Mouse (Mus musculus) naive thymus-derived CD4-positive, alpha-beta T cell, adult 2 months (primary cell): Measurements from ENCODE around the gene Gcnt1.

Experiments used
- DNase-seq: peaks from one replicate; pipeline ENCODE4 v3.0.0-alpha.2; 2011; ENCODE audit warnings: low read depth

The Gcnt1 gene

GRCm38 (mm10) chr19:17372701-17373100, at the start of gene Gcnt1:
Gene Gcnt1, minus strand, starts transcription at chr19:17372844.
- no peak for DNase-seq

- no peak for DNase-seq
Observed at GRCm38 (mm10) chr19:17417855-17418254, 45.2 kb upstream of the Gcnt1 start.

GRCm38 (mm10) chr19:17412915-17413459, 40.3 kb upstream of the Gcnt1 start:
- DNase-seq: no peak

GRCm38 (mm10) chr19:17410465-17411065, 37.9 kb upstream of the Gcnt1 start:
- no peak for DNase-seq

GRCm38 (mm10) chr19:17409351-17409750, 36.7 kb upstream of the Gcnt1 start:
- no peak for DNase-seq

GRCm38 (mm10) chr19:17408591-17408990, 35.9 kb upstream of the Gcnt1 start:
- no peak for DNase-seq

GRCm38 (mm10) chr19:17406823-17407222, 34.2 kb upstream of the Gcnt1 start:
- DNase-seq: no peak

GRCm38 (mm10) chr19:17403175-17403574, 30.5 kb upstream of the Gcnt1 start:
- no peak for DNase-seq

- DNase-seq: no peak
Observed at GRCm38 (mm10) chr19:17400571-17400970, 27.9 kb upstream of the Gcnt1 start.

- no peak for DNase-seq
Observed at GRCm38 (mm10) chr19:17399965-17400364, 27.3 kb upstream of the Gcnt1 start.

- no peak for DNase-seq
Observed at GRCm38 (mm10) chr19:17397922-17398321, 25.3 kb upstream of the Gcnt1 start.

GRCm38 (mm10) chr19:17396802-17397201, 24.2 kb upstream of the Gcnt1 start:
- DNase-seq: no peak

- DNase-seq: peak; percentile 94
Observed at GRCm38 (mm10) chr19:17393841-17394591, 21.4 kb upstream of the Gcnt1 start, which contains the start of gene Rfk. Gene Rfk, plus strand, starts transcription at chr19:17394043.

GRCm38 (mm10) chr19:17392866-17393265, 20.2 kb upstream of the Gcnt1 start:
- DNase-seq: no peak

GRCm38 (mm10) chr19:17388404-17388803, 15.8 kb upstream of the Gcnt1 start:
- DNase-seq: peak; percentile 44

- no peak for DNase-seq
Observed at GRCm38 (mm10) chr19:17386424-17386823, 13.8 kb upstream of the Gcnt1 start.

GRCm38 (mm10) chr19:17385426-17385825, 12.8 kb upstream of the Gcnt1 start:
- no peak for DNase-seq

GRCm38 (mm10) chr19:17385022-17385421, 12.4 kb upstream of the Gcnt1 start:
- DNase-seq: no peak

- no peak for DNase-seq
Observed at GRCm38 (mm10) chr19:17382807-17383397, 10.3 kb upstream of the Gcnt1 start.

GRCm38 (mm10) chr19:17380549-17380948, 7.9 kb upstream of the Gcnt1 start:
- DNase-seq: no peak

GRCm38 (mm10) chr19:17378845-17379244, 6.2 kb upstream of the Gcnt1 start:
- DNase-seq: no peak

GRCm38 (mm10) chr19:17369581-17369980, 3.1 kb downstream of the Gcnt1 start:
- no peak for DNase-seq

- DNase-seq: no peak
Observed at GRCm38 (mm10) chr19:17368557-17368956, 4.1 kb downstream of the Gcnt1 start.
